Mouse (Mus musculus) right cerebral cortex, adult 2 months (tissue): ENCODE measurements around the gene Bhlhe23.

Experiments used
- DNase-seq, 2 experiments: peaks; one replicate each; pipeline ENCODE4 v3.0.0; 2021 to 2022; ENCODE audit warnings: low spot score in 2 of 2

The Bhlhe23 gene

DNA sequence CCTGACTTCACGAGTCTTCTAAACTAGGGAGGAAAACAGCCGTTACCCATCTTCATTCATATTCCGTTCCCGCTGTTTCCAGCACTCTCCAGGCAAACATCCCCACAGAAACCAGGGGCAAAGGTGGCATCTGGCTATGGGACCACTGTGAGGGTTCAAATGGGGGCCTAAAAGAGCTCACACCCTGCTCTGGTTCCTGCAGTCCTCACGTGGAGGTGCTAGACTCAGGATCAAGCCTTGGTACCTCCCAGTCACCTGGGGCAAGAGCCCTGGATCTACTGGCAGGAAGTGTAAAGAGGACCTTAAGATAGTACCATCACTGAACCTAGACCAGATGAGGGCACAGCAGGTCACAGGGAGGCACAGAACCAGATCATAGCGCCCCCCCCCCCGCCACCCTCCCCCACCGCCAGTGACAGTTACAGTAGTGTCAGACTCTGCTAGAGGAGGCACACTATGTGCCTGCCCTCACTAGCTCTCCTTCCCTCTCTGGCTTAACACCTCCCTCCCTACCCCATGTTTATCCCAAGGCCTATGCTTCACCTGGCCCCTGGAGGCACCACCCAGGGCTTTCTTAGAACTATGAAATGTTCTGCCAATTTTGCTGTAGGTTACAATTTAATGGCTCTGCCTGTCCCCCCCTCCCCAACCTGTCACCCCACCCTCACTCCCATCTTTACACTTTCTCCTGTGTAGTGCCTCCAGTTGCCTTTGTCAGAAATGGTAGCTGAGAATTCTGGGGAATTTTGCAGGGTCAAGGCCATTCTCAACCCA lies 50.7 kb downstream of the Bhlhe23 start:
- no peak for DNase-seq

GRCm38 (mm10) chr2:180725414-180725778 lies 51.3 kb downstream of the Bhlhe23 start:
- DNase-seq = no peak

GRCm38 (mm10) chr2:180724585-180725413 lies 51.9 kb downstream of the Bhlhe23 start, which contains the start of gene Slc17a9:
Gene Slc17a9 (plus strand): TSS chr2:180725263.
- DNase-seq = peak in 1 of 2 experiments; percentile 20
